Mouse (Mus musculus) kidney, postnatal 36 days (tissue): Measurements from ENCODE around the gene Capns1.

ENCODE experiments used
- DNase-seq, 2 experiments: peaks; one replicate each; pipeline ENCODE4 v3.0.0; 2021 to 2022; ENCODE audit warnings: mixed read lengths in 2 of 2

The Capns1 gene

DNA sequence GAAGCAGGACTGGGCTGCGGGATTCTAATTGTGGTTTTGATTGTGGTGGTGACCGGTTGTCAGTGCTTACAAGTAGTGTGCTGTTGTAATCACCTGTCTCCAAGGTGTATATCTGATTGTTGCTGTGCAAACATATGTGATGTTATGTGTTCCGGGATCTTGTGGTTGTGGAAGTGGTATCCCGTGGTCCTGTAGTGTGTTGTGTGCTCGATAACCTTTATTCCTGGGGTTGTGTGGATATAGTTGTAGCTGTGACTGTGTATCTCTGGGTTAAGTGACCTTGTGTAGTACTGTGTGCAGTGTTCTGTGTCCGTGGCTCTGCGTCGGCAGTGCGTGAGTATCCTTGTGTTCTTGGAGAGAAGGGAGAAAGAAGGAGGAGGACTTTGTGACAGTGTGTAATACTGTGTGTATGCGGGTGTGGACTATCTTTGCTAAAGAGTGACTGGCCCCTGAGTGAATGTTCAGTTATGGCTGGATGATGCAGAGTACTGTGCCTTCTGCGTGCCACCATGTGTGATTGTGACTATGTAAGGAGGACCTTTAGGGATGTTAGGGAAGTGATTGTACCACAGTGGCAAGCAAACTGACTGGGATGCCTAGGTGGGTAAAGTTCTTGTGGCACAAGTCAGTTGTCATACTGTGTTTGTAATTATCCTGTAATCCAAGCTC, 28.2 kb downstream of the Capns1 start:
- DNase-seq: no peak

DNA sequence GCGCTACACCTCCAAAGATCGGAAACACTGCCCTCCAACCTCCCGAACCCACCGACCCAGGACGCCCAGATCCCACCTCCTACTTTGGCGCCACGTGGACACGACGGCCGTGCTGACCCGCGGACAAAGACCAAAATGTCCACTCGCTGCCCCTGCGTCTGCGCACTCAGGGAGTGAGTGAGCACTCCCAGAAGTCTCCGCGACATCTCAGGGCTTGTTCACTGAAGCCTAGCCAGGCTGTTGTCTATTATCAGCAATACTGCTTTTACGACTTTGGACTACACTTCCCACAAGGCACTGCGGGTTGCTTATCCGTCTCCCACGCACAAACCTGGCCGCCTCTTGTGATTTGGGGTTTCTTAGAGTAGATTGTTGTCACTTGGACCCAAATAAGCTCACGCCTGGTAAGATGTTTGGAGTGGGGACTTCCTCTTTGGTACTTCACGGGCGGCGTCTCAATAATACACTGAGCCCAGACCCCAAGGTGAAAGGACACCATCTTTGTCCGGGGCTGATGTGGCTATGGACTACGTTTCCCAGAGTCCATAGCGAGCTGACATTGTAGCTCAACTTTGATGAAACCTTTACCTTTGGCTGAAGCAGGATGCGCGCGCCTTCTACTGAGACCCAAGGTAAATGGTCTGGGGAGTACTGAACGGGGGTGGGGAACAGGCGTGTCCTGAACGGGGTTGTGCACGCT, 28.9 kb downstream of the Capns1 start, which contains the start of gene Zfp146:
Gene Zfp146, minus strand, starts transcription at position 168 of the 700 bp plus-strand sequence.
- peak; percentile 96 to 97 for DNase-seq

GRCm38 (mm10) chr7:30168914-30169582, 29.6 kb downstream of the Capns1 start:
- no peak for DNase-seq

- DNase-seq: no peak
Measured at GRCm38 (mm10) chr7:30164745-30165144, 33.9 kb downstream of the Capns1 start.

GRCm38 (mm10) chr7:30163113-30163512, 35.5 kb downstream of the Capns1 start:
- no peak for DNase-seq

DNA sequence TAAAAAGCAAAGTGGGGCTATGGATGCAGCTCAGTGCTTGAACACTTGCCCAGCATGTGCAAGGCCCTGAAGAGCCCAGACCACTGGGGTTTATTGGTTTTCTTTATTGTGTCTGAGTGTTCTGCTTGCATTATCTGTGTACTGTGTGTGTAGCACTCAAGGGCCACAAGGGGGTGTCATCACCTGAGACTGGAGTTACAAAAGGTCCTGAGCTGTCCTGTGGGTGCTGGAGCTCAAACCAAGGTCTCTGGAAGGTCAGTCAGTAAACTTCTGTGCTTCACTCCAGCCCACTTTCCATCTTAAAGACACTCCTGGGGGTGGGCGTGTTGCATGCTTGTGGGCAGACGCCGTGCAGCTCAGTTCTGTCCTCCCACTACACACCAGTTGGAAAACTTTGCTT, 43.1 kb downstream of the Capns1 start:
- DNase-seq: no peak

DNA sequence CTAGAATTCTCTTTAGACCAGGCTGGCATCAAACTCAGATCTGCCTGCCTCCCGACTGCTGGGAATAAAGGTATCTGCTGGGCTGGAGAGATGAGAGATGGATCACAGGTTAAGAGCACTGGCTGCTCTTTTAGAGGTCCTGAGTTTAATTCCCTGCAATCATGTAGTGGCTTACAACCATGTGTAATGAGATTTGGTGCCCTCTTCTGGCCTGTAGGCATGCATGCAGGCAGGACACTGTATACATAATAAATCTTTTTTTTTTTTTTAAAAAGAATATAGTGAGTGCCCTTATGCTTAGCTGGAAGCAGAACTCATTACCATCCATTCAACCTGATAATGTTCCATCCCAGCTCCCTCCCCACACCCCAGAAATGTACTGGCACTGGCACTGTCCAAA, 44.6 kb downstream of the Capns1 start:
- no peak for DNase-seq

DNA sequence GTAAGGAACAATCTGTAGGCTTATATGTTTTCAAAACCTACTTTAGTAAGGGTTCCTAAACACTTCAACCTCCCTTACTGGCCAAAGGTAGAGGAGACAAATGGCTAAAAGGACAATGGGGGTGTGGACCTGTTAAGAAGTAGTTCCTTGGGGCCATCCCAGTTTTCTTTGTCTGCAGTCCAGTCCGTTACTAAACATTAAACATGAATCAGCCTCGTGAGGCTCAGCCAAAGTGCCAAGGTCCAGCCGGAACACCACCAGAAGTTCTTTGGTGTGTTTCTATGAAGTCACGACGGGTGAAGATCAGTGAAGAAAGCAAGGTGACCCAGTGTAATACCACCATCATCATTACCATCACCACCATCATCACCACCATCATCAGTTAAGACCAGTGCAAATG, 51.6 kb downstream of the Capns1 start:
- DNase-seq: peak; percentile 27 to 54

GRCm38 (mm10) chr7:30143555-30144209, 54.9 kb downstream of the Capns1 start:
- peak; percentile 35 to 68 for DNase-seq

- no peak for DNase-seq
Measured at GRCm38 (mm10) chr7:30143170-30143554, 55.4 kb downstream of the Capns1 start.
